Mouse (Mus musculus) left cerebral cortex, postnatal 4 days (tissue): ENCODE measurements around the gene Cd52. TPM values are rescaled to one million over a fixed set of nuclear protein-coding genes. Genes with fewer than 3 reads are reported as not detected.

Source experiments
- DNase-seq: peaks from one replicate; pipeline ENCODE4 v3.0.0-alpha.2; 2022
- intact Hi-C: fragments of 180-260 bp; cut with DNase I; formaldehyde crosslinking; loops from one replicate; pipeline ENCODE4 v1.15.1; 2025
- total RNA-seq, 2 experiments: library from RNA; stranded (reverse); gene quantifications; 2 replicates each; pipeline ENCODE4 v1.2.3; 2021

The Cd52 gene
- total RNA-seq, 2 experiments from 2014 or later: 1.1 to 1.6 TPM

- DNase-seq: no peak
- intact Hi-C loops: no loop called here
Measured at GRCm38 (mm10) chr4:134120192-134120805, 25.4 kb upstream of the Cd52 start.

- intact Hi-C loops: no loop called here
- DNase-seq: no peak
Measured at GRCm38 (mm10) chr4:134119644-134120043, 24.8 kb upstream of the Cd52 start.

- intact Hi-C loops: no loop called here
- no peak for DNase-seq
Measured at GRCm38 (mm10) chr4:134119042-134119441, 24.2 kb upstream of the Cd52 start.

GRCm38 (mm10) chr4:134118126-134118800, 23.4 kb upstream of the Cd52 start:
- intact Hi-C loops: no loop called here
- no peak for DNase-seq

- DNase-seq: no peak
Measured at GRCm38 (mm10) chr4:134117012-134117411, 22.1 kb upstream of the Cd52 start.

GRCm38 (mm10) chr4:134116501-134116900, 21.6 kb upstream of the Cd52 start:
- no peak for DNase-seq
- intact Hi-C loops: no loop called here

More at GRCm38 (mm10) chr4:134117012-134117411, 22.1 kb upstream of the Cd52 start:
- intact Hi-C loops: no loop called here

GRCm38 (mm10) chr4:134115215-134116144, 20.6 kb upstream of the Cd52 start:
- intact Hi-C loops: no loop called here
- no peak for DNase-seq

GRCm38 (mm10) chr4:134114038-134114437, 19.2 kb upstream of the Cd52 start:
- no peak for DNase-seq

GRCm38 (mm10) chr4:134113356-134113994, 18.6 kb upstream of the Cd52 start:
- no peak for DNase-seq
- intact Hi-C loops: no loop called here

More at GRCm38 (mm10) chr4:134114038-134114437, 19.2 kb upstream of the Cd52 start:
- intact Hi-C loops: no loop called here

- intact Hi-C loops: no loop called here
- no peak for DNase-seq
Measured at GRCm38 (mm10) chr4:134112403-134112802, 17.5 kb upstream of the Cd52 start.

- intact Hi-C loops: no loop called here
- DNase-seq: no peak
Measured at GRCm38 (mm10) chr4:134110653-134111052, 15.8 kb upstream of the Cd52 start.

GRCm38 (mm10) chr4:134108196-134108595, 13.3 kb upstream of the Cd52 start:
- intact Hi-C loops: no loop called here

GRCm38 (mm10) chr4:134107730-134108129, 12.8 kb upstream of the Cd52 start:
- no peak for DNase-seq
- intact Hi-C loops: no loop called here

More at GRCm38 (mm10) chr4:134108196-134108595, 13.3 kb upstream of the Cd52 start:
- DNase-seq: no peak

GRCm38 (mm10) chr4:134106105-134106504, 11.2 kb upstream of the Cd52 start:
- DNase-seq: no peak
- intact Hi-C loops: no loop called here

- DNase-seq: no peak
- intact Hi-C loops: no loop called here
Measured at GRCm38 (mm10) chr4:134102742-134103119, 7.8 kb upstream of the Cd52 start.

- DNase-seq: peak; percentile 86
- intact Hi-C loops: no loop called here
Measured at GRCm38 (mm10) chr4:134101979-134102741, 7.3 kb upstream of the Cd52 start, which contains the start of gene Ubxn11. TSS of gene Ubxn11 (plus strand) at chr4:134102570.

GRCm38 (mm10) chr4:134100245-134100644, 5.4 kb upstream of the Cd52 start:
- intact Hi-C loops: no loop called here
- DNase-seq: no peak

GRCm38 (mm10) chr4:134098628-134099027, 3.7 kb upstream of the Cd52 start:
- no peak for DNase-seq
- intact Hi-C loops: no loop called here

- DNase-seq: no peak
- intact Hi-C loops: no loop called here
Measured at GRCm38 (mm10) chr4:134097015-134097608, 2.2 kb upstream of the Cd52 start.

GRCm38 (mm10) chr4:134096120-134096519, 1.2 kb upstream of the Cd52 start:
- DNase-seq: no peak
- intact Hi-C loops: no loop called here
